Mouse (Mus musculus) liver, embryonic 15.5 days (tissue): ENCODE measurements at regions not wholly inside any gene's neighbourhood (a gene's known extent, or its start where the extent isn't known, plus 50 kb on each side); places are given as distances from the start of the nearest gene placed in this dataset. TPM values are rescaled to one million over a fixed set of nuclear protein-coding genes. Genes with fewer than 3 reads are reported as not detected.

Source experiments
- ATAC-seq: fragments of 200-750 bp; cut with Nextera tagmentation; 2 replicates; pipeline ENCODE4 v1.8.0; 2017; ENCODE audit warnings: moderate number of reproducible peaks, mild to moderate bottlenecking, moderate library complexity; ENCODE audit not compliant: insufficient read depth
- H3K27ac ChIP-seq: fragments of 300-500 bp; sonication (generic); replicated peaks from 2 replicates; pipeline ENCODE4 v1.5.1; 2015; ENCODE audit warnings: mild to moderate bottlenecking, inconsistent platforms
- H3K27me3 ChIP-seq: fragments of 300-500 bp; sonication (generic); 2 replicates; pipeline ENCODE4 v1.6.1; 2015; ENCODE audit warnings: mild to moderate bottlenecking, inconsistent platforms
- H3K36me3 ChIP-seq: fragments of 300-500 bp; sonication (generic); replicated peaks from 2 replicates; pipeline ENCODE4 v1.6.1; 2015; ENCODE audit warnings: moderate library complexity, mild to moderate bottlenecking, inconsistent platforms
- H3K4me1 ChIP-seq: fragments of 300-500 bp; sonication (generic); replicated peaks from 2 replicates; pipeline ENCODE4 v1.6.1; 2015; ENCODE audit warnings: inconsistent platforms
- H3K4me2 ChIP-seq: fragments of 300-500 bp; sonication (generic); 2 replicates; pipeline ENCODE4 v1.6.1; 2015; ENCODE audit warnings: moderate library complexity, mild to moderate bottlenecking, inconsistent platforms
- H3K4me3 ChIP-seq: fragments of 300-500 bp; sonication (generic); replicated peaks from 2 replicates; pipeline ENCODE4 v1.5.1; 2015; ENCODE audit warnings: mild to moderate bottlenecking, inconsistent platforms
- H3K9ac ChIP-seq: fragments of 300-500 bp; sonication (generic); 2 replicates; pipeline ENCODE4 v1.6.1; 2015; ENCODE audit warnings: moderate library complexity, mild to moderate bottlenecking, inconsistent platforms
- H3K9me3 ChIP-seq: fragments of 300-500 bp; sonication (generic); replicated peaks from 2 replicates; pipeline ENCODE4 v1.6.1; 2016; ENCODE audit warnings: inconsistent platforms
- WGBS: fragments of 180-500 bp; shearing (Covaris S2); methylation state at CpG from one replicate; pipeline ENCODE4 v1.1.7; 2015; ENCODE audit warnings: mixed read lengths; ENCODE audit not compliant: insufficient replicate concordance; 5-methylcytosine and 5-hydroxymethylcytosine counted together
- microRNA-seq: library from miRNA; unstranded; fragments of <30 nt; microRNA quantifications from one replicate; pipeline ENCODE4, GENCODE M21; 2016

DNA sequence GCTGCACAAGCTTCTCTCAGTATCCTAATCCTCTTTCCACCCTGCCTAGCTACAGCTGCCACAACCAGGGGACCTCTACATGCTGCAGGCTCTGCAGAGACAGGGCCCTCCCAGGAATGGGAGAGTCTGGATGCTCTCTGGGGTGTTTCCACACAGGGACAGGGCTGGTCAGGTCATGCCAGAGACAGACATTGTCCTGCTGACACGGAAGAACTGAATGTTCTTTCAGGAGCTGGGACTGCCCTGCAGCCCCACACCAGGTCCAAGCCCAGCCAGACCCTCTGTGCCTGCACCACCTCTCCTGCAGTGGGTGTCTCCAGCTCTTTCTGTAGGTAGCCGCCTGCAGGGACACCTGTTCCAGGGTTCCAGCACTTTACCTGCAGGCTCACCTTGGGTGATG lies 52.8 kb upstream of the Gata5 start:
- no peak overlapping the region for H3K27ac ChIP-seq
- 31% methylated on average over 2 of the region's 2 CpGs for WGBS
- H3K36me3 ChIP-seq, result no peaks in the 10 kb centered on the region
- H3K4me2 ChIP-seq, result no peak overlapping the region
- no peaks in the 10 kb centered on the region for H3K4me1 ChIP-seq
- peaks cover 78% of the 10 kb centered on the region for H3K27me3 ChIP-seq
- H3K4me3 ChIP-seq, result no peak overlapping the region
- no peaks in the 10 kb centered on the region for H3K9me3 ChIP-seq
- ATAC-seq, result no peak
- no peak overlapping the region for H3K9ac ChIP-seq

- 3% methylated on average over 35 of the region's 35 CpGs for WGBS
- Histone ChIP-seq H3K4me3 (no peak overlapping the region), H3K9me3 (no peaks in the 10 kb centered on the region), H3K27ac (no peak overlapping the region), H3K36me3 (no peaks in the 10 kb centered on the region), H3K4me2 (no peak overlapping the region), H3K27me3 (peaks cover 78% of the 10 kb centered on the region), H3K4me1 (no peaks in the 10 kb centered on the region), H3K9ac (no peak overlapping the region)
- ATAC-seq, result no peak
These were observed 51.6 kb upstream of the Gata5 start for GRCm38 (mm10) chr2:180385967-180386688.

- Histone ChIP-seq H3K4me2 (no peak overlapping the region), H3K27ac (no peak overlapping the region), H3K27me3 (peaks cover 73% of the 10 kb centered on the region), H3K4me1 (no peaks in the 10 kb centered on the region), H3K9ac (no peak overlapping the region), H3K36me3 (no peaks in the 10 kb centered on the region), H3K9me3 (no peaks in the 10 kb centered on the region), H3K4me3 (no peak overlapping the region)
- 5% methylated on average over 26 of the region's 26 CpGs for WGBS
- no peak for ATAC-seq
These were observed 50.9 kb upstream of the Gata5 start for GRCm38 (mm10) chr2:180385231-180385895.

Small RNA genes in the stretch of these regions (microRNA-seq; reads per million reads assigned to microRNA genes)
- gene Mir133a-2 (not detected), gene Mir1a-1 (not detected)
